Mouse (Mus musculus): Measurements from ENCODE around the gene Slc2a5. TPM values are rescaled to one million over a fixed set of nuclear protein-coding genes. Genes with fewer than 3 reads are reported as not detected.

Gene Slc2a5
- total RNA-seq, 2 experiments from 2014 or later = 4.2 to 5.3 TPM

Other genes with a start within 250 kb of the Slc2a5 start
- 10 to 100 TPM; 25.3 to 29.1 TPM for gene Spsb1, start 164.2 kb upstream of the Slc2a5 start, total RNA-seq (2021)
- 10 to 100 TPM; 11.5 to 12.2 TPM for gene H6pd, start 110.3 kb upstream of the Slc2a5 start, total RNA-seq (2021)
- gene Gpr157, start 31.9 kb upstream of the Slc2a5 start, total RNA-seq (2021) = 1 to 10 TPM; 1.1 to 1.4 TPM
- gene Slc2a7, start 29.7 kb downstream of the Slc2a5 start, total RNA-seq (2021) = not detected
- not detected for gene Car6, start 82.0 kb downstream of the Slc2a5 start, total RNA-seq (2021)
- 100 to 1,000 TPM; 395 to 425 TPM for gene Eno1, start 117.4 kb downstream of the Slc2a5 start, total RNA-seq (2021)
- 100 to 1,000 TPM; 118 to 127 TPM for gene Rere, start 162.4 kb downstream of the Slc2a5 start, total RNA-seq (2021)

All from layer of hippocampus, postnatal 14 days (tissue).